Mouse (Mus musculus) heart, embryonic 16.5 days (tissue): ENCODE results near the gene Pcnx3. TPM values are rescaled to one million over a fixed set of nuclear protein-coding genes. Genes with fewer than 3 reads are reported as not detected.
A peak's percentile ranks its signal among the peaks of the same experiment; 100 is the strongest.

Experiments used
- ATAC-seq: fragments of 200-750 bp; cut with Nextera tagmentation; replicated peaks from 2 replicates; pipeline ENCODE4 v1.8.0; 2017; ENCODE audit warnings: moderate number of reproducible peaks; ENCODE audit not compliant: insufficient read depth, low FRiP score; ENCODE audit errors: extremely low read depth
- H3K27ac ChIP-seq: fragments of 300-500 bp; sonication (generic); 2 replicates; pipeline ENCODE4 v1.5.1; 2014; ENCODE audit warnings: mild to moderate bottlenecking, low read length, control low read depth, moderate library complexity
- H3K27me3 ChIP-seq: fragments of 300-500 bp; sonication (generic); 2 replicates; pipeline ENCODE4 v1.6.1; 2014; ENCODE audit warnings: low read length, mixed read lengths; ENCODE audit not compliant: control insufficient read depth, insufficient read depth
- H3K36me3 ChIP-seq: fragments of 300-500 bp; sonication (generic); 2 replicates; pipeline ENCODE4 v1.6.1; 2014; ENCODE audit not compliant: control insufficient read depth, insufficient read depth
- H3K4me1 ChIP-seq: fragments of 300-500 bp; sonication (generic); 2 replicates; pipeline ENCODE4 v1.6.1; 2014; ENCODE audit warnings: low read length, mixed read lengths; ENCODE audit not compliant: control insufficient read depth, insufficient read depth
- H3K4me2 ChIP-seq: fragments of 300-500 bp; sonication (generic); 2 replicates; pipeline ENCODE4 v1.6.1; 2014; ENCODE audit warnings: low read depth, mild to moderate bottlenecking, control low read depth, low read length
- H3K4me3 ChIP-seq: fragments of 300-500 bp; sonication (generic); 2 replicates; pipeline ENCODE4 v1.5.1; 2014; ENCODE audit warnings: mild to moderate bottlenecking, control low read depth, low read length
- H3K9ac ChIP-seq: fragments of 300-500 bp; sonication (generic); 2 replicates; pipeline ENCODE4 v1.6.1; 2014; ENCODE audit warnings: low read length, control low read depth
- H3K9me3 ChIP-seq: fragments of 300-500 bp; sonication (generic); replicated peaks from 2 replicates; pipeline ENCODE4 v1.6.1; 2016; ENCODE audit warnings: low read length; ENCODE audit not compliant: control insufficient read depth
- WGBS: fragments of 180-500 bp; shearing (Covaris S2); extraction: QIAGEN DNeasy Blood & Tissue Kit; methylation state at CpG from one replicate; pipeline ENCODE4 v1.1.7; 2014; 5-methylcytosine and 5-hydroxymethylcytosine counted together
- polyA plus RNA-seq: library from polyadenylated mRNA; unstranded; fragments of >200 nt; fragmentation: Nextera tagmentation; extraction: Ambion mirVana; gene quantifications from 2 replicates; pipeline ENCODE4 v1.2.1, GENCODE M21; 2015

The Pcnx3 gene
- polyA plus RNA-seq, 1 experiment from 2014 or later, result 11.5 TPM

DNA sequence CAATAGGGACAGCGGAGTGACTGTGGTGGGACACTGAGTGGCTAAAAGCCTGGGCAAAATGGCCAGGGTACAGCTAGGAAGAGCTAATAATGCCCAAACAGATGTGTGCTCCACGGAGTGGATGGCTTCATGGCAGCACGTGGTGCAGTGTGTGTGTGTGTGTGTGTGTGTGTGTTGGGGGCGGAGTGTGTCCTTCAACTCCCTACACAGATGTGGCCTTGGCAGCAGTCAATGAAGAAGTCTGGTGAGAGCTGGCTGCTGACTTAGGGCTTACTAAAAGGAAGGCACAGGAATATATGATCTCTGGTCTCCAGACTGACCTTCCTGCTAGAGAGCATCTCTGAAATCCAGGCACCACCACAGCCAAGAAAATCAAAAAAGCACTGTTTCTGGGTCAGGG lies 20.3 kb downstream of the Pcnx3 start:
- peaks cover 4% of the 10 kb centered on the region; the same call in 1 of the 2 replicates for H3K4me1 ChIP-seq
- no peak overlapping the region for H3K27ac ChIP-seq
- H3K9me3 ChIP-seq, result no peaks in the 10 kb centered on the region
- no peaks in the 10 kb centered on the region for H3K27me3 ChIP-seq
- WGBS, result 87% methylated on average over 4 of the region's 4 CpGs
- ATAC-seq, result no peak
- peaks cover 56% of the 10 kb centered on the region for H3K36me3 ChIP-seq
- no peak overlapping the region for H3K4me2 ChIP-seq
- H3K9ac ChIP-seq, result no peak overlapping the region
- no peak overlapping the region for H3K4me3 ChIP-seq

DNA sequence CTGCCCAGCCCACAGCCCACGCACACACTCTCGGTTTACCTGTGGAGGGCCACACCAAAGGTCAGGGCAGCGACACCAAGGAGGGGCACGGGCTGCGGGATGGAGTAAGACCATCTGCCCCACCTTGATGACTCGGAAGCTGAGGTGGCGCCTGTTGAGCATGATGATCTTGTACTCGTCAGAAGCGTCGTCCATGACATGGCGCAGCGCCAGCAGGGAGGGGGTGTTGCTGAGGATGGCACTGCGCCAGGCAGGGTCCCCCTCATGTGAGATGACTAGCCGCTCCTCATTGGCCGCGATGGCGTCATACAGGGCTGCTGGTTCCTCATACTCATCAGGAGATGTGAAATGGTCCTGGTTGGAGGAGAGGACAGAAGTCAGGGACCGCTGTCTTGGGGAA lies 22.3 kb downstream of the Pcnx3 start:
- H3K27me3 ChIP-seq, result no peaks in the 10 kb centered on the region
- H3K36me3 ChIP-seq, result peaks cover 37% of the 10 kb centered on the region
- no peak overlapping the region for H3K4me3 ChIP-seq
- no peak for ATAC-seq
- peaks cover 14% of the 10 kb centered on the region for H3K4me1 ChIP-seq
- H3K4me2 ChIP-seq, result no peak overlapping the region
- H3K27ac ChIP-seq, result no peak overlapping the region
- WGBS, result 85% methylated on average over 18 of the region's 18 CpGs
- no peaks in the 10 kb centered on the region for H3K9me3 ChIP-seq
- no peak overlapping the region for H3K9ac ChIP-seq

DNA sequence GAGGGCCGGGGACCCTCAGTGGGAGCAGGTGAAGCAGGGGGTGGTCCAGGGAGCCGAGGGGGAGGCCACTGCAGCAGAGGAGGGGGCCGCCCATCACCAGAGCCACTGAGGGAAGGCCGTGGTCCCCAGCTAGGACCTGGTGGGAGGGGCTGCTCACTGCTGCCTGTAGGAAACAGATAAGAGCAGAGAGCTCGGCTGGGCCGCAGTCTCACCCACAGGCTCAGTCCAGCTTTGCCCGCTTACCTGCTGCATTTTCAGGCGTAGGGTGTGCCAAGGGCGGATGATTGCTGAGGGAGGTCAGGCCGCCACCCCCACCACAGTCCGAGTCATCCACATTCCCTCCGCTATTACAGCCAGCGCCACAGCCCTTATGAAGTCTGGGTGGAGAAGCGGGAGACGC lies 23.2 kb downstream of the Pcnx3 start:
- H3K4me3 ChIP-seq, result no peak overlapping the region
- H3K4me1 ChIP-seq, result peaks cover 14% of the 10 kb centered on the region
- WGBS, result 82% methylated on average over 15 of the region's 15 CpGs
- H3K27ac ChIP-seq, result no peak overlapping the region
- peaks cover 30% of the 10 kb centered on the region for H3K36me3 ChIP-seq
- no peaks in the 10 kb centered on the region for H3K27me3 ChIP-seq
- no peak overlapping the region for H3K9ac ChIP-seq
- H3K9me3 ChIP-seq, result no peaks in the 10 kb centered on the region
- ATAC-seq, result no peak
- H3K4me2 ChIP-seq, result no peak overlapping the region

DNA sequence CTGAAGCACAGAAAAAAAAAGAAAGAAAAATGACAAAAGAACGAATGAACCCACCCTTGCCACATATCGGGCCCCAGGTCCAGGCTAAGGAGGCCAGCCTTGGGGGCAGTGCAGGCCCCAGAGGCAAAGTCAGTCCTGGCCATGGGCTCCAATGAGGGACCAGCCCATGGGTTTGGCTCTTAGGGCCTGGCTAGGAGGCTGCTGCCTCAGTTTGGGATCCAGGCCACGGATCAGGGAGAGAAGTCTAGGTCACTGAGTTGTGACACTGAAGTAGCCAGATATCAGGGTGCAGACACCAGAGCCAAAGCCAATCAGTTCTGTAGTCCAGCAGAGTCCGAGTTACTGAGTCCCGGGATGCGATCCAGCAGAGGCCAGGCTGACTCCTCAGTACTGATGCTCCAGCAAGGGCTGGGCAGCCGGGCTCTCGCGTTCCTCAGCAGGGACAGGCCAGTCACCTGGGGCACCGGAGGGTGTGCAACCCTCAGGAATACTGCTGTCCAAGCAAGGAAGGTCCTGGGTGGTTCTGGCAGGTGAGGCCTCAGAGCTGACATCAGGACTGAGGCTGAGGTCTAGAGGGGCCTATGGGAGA lies 23.9 kb downstream of the Pcnx3 start:
- Histone ChIP-seq H3K36me3 (peaks cover 24% of the 10 kb centered on the region), H3K4me3 (no peak overlapping the region), H3K9me3 (no peaks in the 10 kb centered on the region), H3K4me2 (no peak overlapping the region), H3K9ac (no peak overlapping the region), H3K4me1 (peaks cover 14% of the 10 kb centered on the region), H3K27me3 (no peaks in the 10 kb centered on the region), H3K27ac (no peak overlapping the region)
- no peak for ATAC-seq
- 94% methylated on average over 10 of the region's 10 CpGs for WGBS

DNA sequence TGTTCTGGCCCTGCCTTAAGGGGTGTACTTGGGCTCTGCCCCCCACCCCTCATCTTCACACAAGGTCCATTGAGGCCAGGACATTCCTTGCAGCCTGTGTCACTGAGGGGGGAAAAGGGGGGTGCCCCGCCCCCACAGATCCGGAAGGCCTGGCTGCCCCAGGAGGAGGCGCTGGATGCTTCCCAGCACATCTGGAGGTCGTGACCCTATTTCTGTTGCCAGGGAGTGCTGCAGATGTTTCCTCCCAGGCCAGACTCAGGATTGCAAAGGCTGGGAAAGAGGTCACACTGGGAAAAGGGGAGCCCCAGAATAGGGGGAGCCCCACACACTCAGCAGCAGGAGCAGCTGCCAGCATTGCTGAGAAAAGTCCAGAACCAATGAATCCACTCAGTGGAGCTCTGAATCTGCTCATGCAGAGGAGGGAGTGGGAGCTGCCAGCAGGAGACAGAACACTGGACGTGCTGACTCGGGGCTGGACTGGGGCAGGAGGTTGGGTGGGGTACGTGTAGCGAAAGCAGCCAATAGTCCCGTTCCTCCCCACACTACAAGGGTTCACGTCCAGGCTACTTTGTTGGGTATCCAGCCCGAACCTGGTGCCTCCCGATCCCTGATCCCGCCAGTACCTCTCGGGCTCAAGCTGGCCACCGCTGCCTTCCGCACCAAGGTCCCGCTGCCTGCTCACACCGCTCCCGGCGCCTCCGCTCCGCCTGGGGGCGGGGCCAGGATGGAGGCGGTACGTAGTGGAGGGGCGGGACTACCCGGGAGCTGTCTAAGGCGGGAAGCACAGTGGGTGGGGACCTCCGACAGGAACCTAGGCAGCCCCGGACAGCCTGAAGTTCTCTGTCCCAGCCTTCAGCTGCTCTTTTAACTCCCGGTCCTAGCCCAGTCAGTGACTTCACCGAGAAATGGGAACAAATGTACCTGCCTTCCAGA lies 25.5 kb downstream of the Pcnx3 start, which contains the start of gene Sipa1:
Gene Sipa1, minus strand, starts transcription at position 727 of the 933 bp plus-strand sequence.
- H3K36me3 ChIP-seq, result peaks cover 21% of the 10 kb centered on the region
- H3K9me3 ChIP-seq, result no peaks in the 10 kb centered on the region
- peaks cover 14% of the 10 kb centered on the region for H3K4me1 ChIP-seq
- peak within 1 kb of the TSS; percentile 61 for H3K4me3 ChIP-seq
- WGBS, result 2% methylated on average over 32 of the region's 32 CpGs
- no peaks in the 10 kb centered on the region for H3K27me3 ChIP-seq
- peak; percentile 94 for ATAC-seq
- H3K4me2 ChIP-seq, result peak within 1 kb of the TSS; percentile 74
- peak within 1 kb of the TSS; percentile 80 for H3K27ac ChIP-seq
- peak within 1 kb of the TSS; percentile 74 for H3K9ac ChIP-seq

DNA sequence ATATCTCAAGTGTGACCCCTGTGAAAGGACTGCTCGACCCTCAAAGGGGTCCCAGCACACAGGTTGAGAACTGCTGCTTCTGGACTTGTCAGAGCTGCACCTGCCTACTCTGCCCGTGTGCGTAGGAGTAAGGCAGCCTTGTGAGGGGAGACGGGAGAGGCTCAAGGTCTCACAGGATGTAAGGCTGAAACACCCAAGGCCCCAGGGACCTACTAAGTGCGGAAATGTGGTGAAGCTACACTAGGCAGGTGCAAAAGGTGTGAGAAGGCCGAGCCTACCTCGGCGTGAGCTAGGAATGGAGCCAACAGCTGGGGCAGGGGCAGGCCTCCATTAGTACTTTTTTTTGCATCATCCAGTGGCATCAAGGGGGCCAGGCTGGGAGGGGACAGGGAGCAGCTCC lies 26.4 kb downstream of the Pcnx3 start:
- WGBS, result 55% methylated on average over 8 of the region's 8 CpGs
- ATAC-seq, result no peak

DNA sequence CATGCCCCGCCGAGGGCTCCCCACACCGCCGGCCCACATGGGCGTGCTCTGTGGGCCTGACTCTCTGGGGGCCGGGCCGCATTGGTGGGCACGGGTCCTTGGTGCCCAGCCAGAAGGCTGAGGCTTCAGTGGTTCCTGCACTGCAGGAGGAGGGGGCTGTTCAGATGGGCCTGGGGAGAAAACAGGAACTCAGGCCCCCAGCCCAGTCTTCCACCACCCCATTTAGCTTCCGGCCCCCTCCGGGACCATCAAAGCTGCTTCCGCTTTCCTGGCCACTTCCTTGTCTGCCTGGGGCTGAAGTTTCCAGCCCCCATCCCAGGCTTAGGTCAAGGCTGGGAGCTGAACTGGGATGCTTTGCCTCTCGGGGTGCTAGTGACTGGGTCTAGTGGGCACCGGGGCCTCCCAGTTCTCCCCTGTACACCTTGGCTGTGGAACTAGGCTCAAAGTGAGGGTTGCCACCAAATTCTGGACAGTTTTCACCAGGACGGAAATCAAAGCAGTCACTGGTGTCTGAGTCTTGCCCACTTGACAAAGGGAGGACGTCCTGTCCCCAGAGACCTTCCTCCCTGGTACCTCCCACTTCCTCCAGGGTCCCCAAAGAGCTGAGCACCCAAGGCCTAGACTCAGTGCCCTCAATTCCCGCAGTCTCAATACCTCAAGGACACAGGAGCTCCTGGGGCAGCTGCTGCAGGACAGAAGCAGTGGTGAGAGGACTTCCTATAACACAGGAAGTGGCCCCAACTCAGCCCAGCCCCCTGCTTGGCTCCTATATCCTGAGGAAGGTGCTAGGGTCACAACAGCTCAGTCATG lies 27.6 kb downstream of the Pcnx3 start:
- Histone ChIP-seq H3K4me2 (peak overlapping the region; percentile 74), H3K27ac (peak overlapping the region; percentile 80), H3K27me3 (no peaks in the 10 kb centered on the region), H3K4me1 (peaks cover 14% of the 10 kb centered on the region), H3K36me3 (peaks cover 11% of the 10 kb centered on the region), H3K4me3 (peak overlapping the region; percentile 40), H3K9me3 (no peaks in the 10 kb centered on the region), H3K9ac (peak overlapping the region; percentile 53)
- ATAC-seq, result no peak
- WGBS, result 61% methylated on average over 16 of the region's 16 CpGs

More for the DNA sequence above, 26.4 kb downstream of the Pcnx3 start:
- Histone ChIP-seq H3K4me2 (peak overlapping the region; percentile 74), H3K4me3 (peak overlapping the region; percentile 61), H3K4me1 (peaks cover 14% of the 10 kb centered on the region), H3K9ac (peak overlapping the region; percentile 74), H3K27me3 (no peaks in the 10 kb centered on the region), H3K27ac (peak overlapping the region; percentile 80), H3K36me3 (peaks cover 20% of the 10 kb centered on the region), H3K9me3 (no peaks in the 10 kb centered on the region)

- peaks cover 9% of the 10 kb centered on the region; the same call in 1 of the 2 replicates for H3K27me3 ChIP-seq
- ATAC-seq, result no peak
- peak overlapping the region; percentile 48 for H3K4me3 ChIP-seq
- H3K9ac ChIP-seq, result peak overlapping the region; percentile 38; the same call in 1 of the 2 replicates
- no peak overlapping the region for H3K27ac ChIP-seq
- no peaks in the 10 kb centered on the region for H3K9me3 ChIP-seq
- H3K4me1 ChIP-seq, result peaks cover 5% of the 10 kb centered on the region
- 34% methylated on average over 43 of the region's 43 CpGs for WGBS
- peaks cover 11% of the 10 kb centered on the region for H3K36me3 ChIP-seq
- peak overlapping the region; percentile 74 for H3K4me2 ChIP-seq
These were observed 33.9 kb downstream of the Pcnx3 start for GRCm38 (mm10) chr19:5654720-5655298.
